Mouse (Mus musculus) limb, embryonic 14.5 days (tissue): ENCODE results near the gene Fam166a. TPM values are rescaled to one million over a fixed set of nuclear protein-coding genes. Genes with fewer than 3 reads are reported as not detected.
A peak's percentile ranks its signal among the peaks of the same experiment; 100 is the strongest.

Experiments
- ATAC-seq: fragments of 200-750 bp; cut with Nextera tagmentation; 2 replicates; pipeline ENCODE4 v1.8.0; 2017; ENCODE audit warnings: low read depth, moderate number of reproducible peaks, moderate TSS enrichment; ENCODE audit not compliant: low FRiP score
- DNase-seq: peaks from one replicate; pipeline ENCODE4 v3.0.0-alpha.2; 2015; ENCODE audit warnings: low spot score
- H3K27ac ChIP-seq: fragments of 300-500 bp; sonication (generic); replicated peaks from 2 replicates; pipeline ENCODE4 v1.5.1; 2014; ENCODE audit warnings: low read depth, mild to moderate bottlenecking, low read length, moderate library complexity, mixed read lengths
- H3K27me3 ChIP-seq: fragments of 300-500 bp; sonication (generic); 2 replicates; pipeline ENCODE4 v1.6.1; 2014; ENCODE audit warnings: low read length, mixed read lengths; ENCODE audit not compliant: control insufficient read depth, insufficient read depth
- H3K36me3 ChIP-seq: fragments of 300-500 bp; sonication (generic); 2 replicates; pipeline ENCODE4 v1.6.1; 2014; ENCODE audit warnings: mild to moderate bottlenecking, low read length, moderate library complexity, mixed read lengths; ENCODE audit not compliant: control insufficient read depth, insufficient read depth
- H3K4me1 ChIP-seq: fragments of 300-500 bp; sonication (generic); 2 replicates; pipeline ENCODE4 v1.6.1; 2014; ENCODE audit warnings: antibody characterized with exemption, low read length, mixed read lengths; ENCODE audit not compliant: control insufficient read depth, insufficient read depth
- H3K4me2 ChIP-seq: fragments of 300-500 bp; sonication (generic); replicated peaks from 2 replicates; pipeline ENCODE4 v1.6.1; 2014; ENCODE audit warnings: low read depth, mild to moderate bottlenecking, low read length, moderate library complexity; ENCODE audit not compliant: severe bottlenecking
- H3K4me3 ChIP-seq: fragments of 300-500 bp; sonication (generic); replicated peaks from 2 replicates; pipeline ENCODE4 v1.5.1; 2014; ENCODE audit warnings: low read length
- H3K9ac ChIP-seq: fragments of 300-500 bp; sonication (generic); 2 replicates; pipeline ENCODE4 v1.6.1; 2014; ENCODE audit warnings: mild to moderate bottlenecking, low read depth, low read length, moderate library complexity; ENCODE audit not compliant: severe bottlenecking
- H3K9me3 ChIP-seq: fragments of 300-500 bp; sonication (generic); 2 replicates; pipeline ENCODE4 v1.6.1; 2016; ENCODE audit warnings: low read length; ENCODE audit not compliant: control insufficient read depth
- POLR2A ChIP-seq: fragments of 200-500 bp; IDR thresholded peaks from 2 replicates; pipeline ENCODE4 v1.8.0; 2012; ENCODE audit warnings: inconsistent platforms, mild to moderate bottlenecking, moderate library complexity, borderline replicate concordance; ENCODE audit not compliant: insufficient read depth, insufficient read length; ENCODE audit errors: extremely low read depth
- WGBS: fragments of 180-500 bp; shearing (Covaris S2); extraction: QIAGEN DNeasy Blood & Tissue Kit; methylation state at CpG from one replicate; pipeline ENCODE4 v1.1.7; 2014; 5-methylcytosine and 5-hydroxymethylcytosine counted together
- polyA plus RNA-seq, 2 experiments: library from polyadenylated mRNA; depleted of rRNA in 1 of 2; stranded (reverse) in 1 of 2; unstranded in 1 of 2; fragments of >200 nt; fragmentation: Nextera tagmentation in 1 of 2; extraction: Ambion mirVana in 1 of 2; gene quantifications; 2 replicates each; pipeline versions ENCODE4 v1.2.1 to v1.2.3; 2012 to 2014

Gene Fam166a
- polyA plus RNA-seq, 2 experiments = 0.17 TPM; not detected in 1

- peak overlapping the region; percentile 45 for H3K4me3 ChIP-seq
- WGBS = 2% methylated on average over 45 of the region's 64 CpGs
- no peak for TF ChIP-seq POLR2A
Observed at GRCm38 (mm10) chr2:25185625-25186574, 32.6 kb upstream of the Fam166a start.

GRCm38 (mm10) chr2:25186575-25186930, 32.0 kb upstream of the Fam166a start:
- H3K4me2 ChIP-seq = peak overlapping the region; percentile 88
- no peaks in the 10 kb centered on the region for H3K9me3 ChIP-seq
- DNase-seq (no peak), ATAC-seq (no peak)
- peaks cover 33% of the 10 kb centered on the region for H3K27me3 ChIP-seq
- WGBS = 30% methylated on average over 5 of the region's 5 CpGs
- no peak overlapping the region for H3K9ac ChIP-seq
- H3K36me3 ChIP-seq = no peaks in the 10 kb centered on the region
- no peaks in the 10 kb centered on the region for H3K4me1 ChIP-seq
- peak overlapping the region; percentile 45 for H3K4me3 ChIP-seq
- no peak overlapping the region for H3K27ac ChIP-seq
- no peak for TF ChIP-seq POLR2A

More at GRCm38 (mm10) chr2:25185625-25186574, 32.6 kb upstream of the Fam166a start:
- no peak for DNase-seq
- Histone ChIP-seq H3K9ac (peak overlapping the region; percentile 56), H3K4me1 (peaks cover 6% of the 10 kb centered on the region), H3K4me2 (peak overlapping the region; percentile 88), H3K36me3 (no peaks in the 10 kb centered on the region), H3K27ac (no peak overlapping the region), H3K27me3 (peaks cover 40% of the 10 kb centered on the region), H3K9me3 (no peaks in the 10 kb centered on the region)
- ATAC-seq = peak; percentile 73

DNA sequence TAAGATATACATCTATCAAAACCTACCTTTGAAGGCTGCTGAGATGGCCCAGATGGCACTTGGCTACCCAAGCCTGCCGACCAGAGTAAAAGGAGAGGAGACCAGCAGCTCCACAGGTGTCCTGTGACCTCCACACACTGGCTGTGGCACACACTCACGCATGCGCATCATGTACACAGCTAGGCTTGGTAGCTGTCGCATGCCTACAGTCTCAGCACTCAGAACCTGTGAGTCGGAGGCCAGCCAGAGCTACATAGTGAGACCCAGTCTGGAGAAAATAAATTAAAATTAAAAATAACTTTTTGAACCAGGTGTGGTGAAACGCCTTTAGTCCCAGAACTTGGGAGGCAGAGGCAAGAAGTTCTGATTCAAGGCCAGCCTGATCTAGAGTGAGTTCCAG, 30.7 kb upstream of the Fam166a start:
- H3K9me3 ChIP-seq = no peaks in the 10 kb centered on the region
- H3K27me3 ChIP-seq = peaks cover 21% of the 10 kb centered on the region
- H3K4me3 ChIP-seq = no peak overlapping the region
- DNase-seq = no peak
- TF ChIP-seq POLR2A = no peak
- ATAC-seq = no peak
- H3K9ac ChIP-seq = no peak overlapping the region
- H3K4me1 ChIP-seq = no peaks in the 10 kb centered on the region
- H3K27ac ChIP-seq = no peak overlapping the region
- no peak overlapping the region for H3K4me2 ChIP-seq
- no peaks in the 10 kb centered on the region for H3K36me3 ChIP-seq
- 83% methylated on average over 6 of the region's 6 CpGs for WGBS

GRCm38 (mm10) chr2:25193330-25193770, 25.2 kb upstream of the Fam166a start:
- 0 out of 2 replicates have a peak, but pooled peaks cover 11% of the 10 kb centered on the region for H3K4me1 ChIP-seq
- H3K9ac ChIP-seq = no peak overlapping the region
- peak; percentile 80 for ATAC-seq

DNA sequence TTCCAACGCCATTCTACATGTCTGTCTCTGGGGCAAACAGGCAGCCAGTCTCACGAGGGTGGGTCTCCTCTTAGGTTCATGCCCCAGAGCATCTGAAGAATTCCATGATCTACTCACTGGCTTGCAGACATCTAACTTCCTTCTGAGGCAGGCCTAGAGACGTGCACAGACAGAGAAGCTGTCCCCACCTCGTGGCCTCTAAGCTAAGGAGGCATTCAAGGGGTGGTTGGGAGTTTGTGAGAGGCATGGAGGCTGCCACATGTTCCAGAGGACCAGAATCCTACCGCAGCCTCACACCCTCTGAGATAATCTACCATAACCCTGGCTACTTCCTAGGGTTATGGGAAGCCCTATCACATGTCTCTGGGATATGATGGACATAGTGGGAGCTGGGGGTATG, 24.5 kb upstream of the Fam166a start:
- Histone ChIP-seq H3K9me3 (no peaks in the 10 kb centered on the region), H3K27ac (no peak overlapping the region), H3K4me3 (no peak overlapping the region), H3K36me3 (peaks cover 3% of the 10 kb centered on the region; the same call in 1 of the 2 replicates), H3K4me1 (0 out of 2 replicates have a peak, but pooled peaks cover 11% of the 10 kb centered on the region), H3K4me2 (no peak overlapping the region), H3K9ac (no peak overlapping the region), H3K27me3 (peaks cover 21% of the 10 kb centered on the region)
- no peak for ATAC-seq
- 74% methylated on average over 5 of the region's 5 CpGs for WGBS
- DNase-seq = no peak
- TF ChIP-seq POLR2A = no peak

More at GRCm38 (mm10) chr2:25193330-25193770, 25.2 kb upstream of the Fam166a start:
- TF ChIP-seq POLR2A = no peak
- Histone ChIP-seq H3K27me3 (peaks cover 21% of the 10 kb centered on the region), H3K27ac (no peak overlapping the region), H3K4me2 (peak overlapping the region; percentile 2; the same call in 1 of the 2 replicates), H3K4me3 (no peak overlapping the region), H3K36me3 (no peaks in the 10 kb centered on the region), H3K9me3 (no peaks in the 10 kb centered on the region)
- WGBS = 0% methylated on average over 6 of the region's 6 CpGs
- DNase-seq = peak; percentile 92
